Mouse (Mus musculus): ENCODE results near the gene Cacng5. TPM values are rescaled to one million over a fixed set of nuclear protein-coding genes. Genes with fewer than 3 reads are reported as not detected.

Cacng5 gene
- polyA plus RNA-seq, 1 experiment from 2014 or later, result 0.16 TPM

Other genes starting within 250 kb of the Cacng5 start
- 0.08 TPM in 1 of 2 replicates, not detected in the other for gene Cacng1, start 198.5 kb downstream of the Cacng5 start, polyA plus RNA-seq (2015; fragmentation: Nextera tagmentation; extraction: Ambion mirVana)
- 0.13 and 0.15 TPM in 2 replicates for gene Cacng4, start 120.5 kb downstream of the Cacng5 start, polyA plus RNA-seq (2015; fragmentation: Nextera tagmentation; extraction: Ambion mirVana)

All from liver, embryonic 13.5 days (tissue).